Mouse (Mus musculus): ENCODE measurements around the gene Oprl1. TPM values are rescaled to one million over a fixed set of nuclear protein-coding genes. Genes with fewer than 3 reads are reported as not detected.
A peak's percentile ranks its signal among the peaks of the same experiment; 100 is the strongest.

Gene Oprl1
- total RNA-seq, 2 experiments from 2014 or later: 48.7 to 53.2 TPM

DNA sequence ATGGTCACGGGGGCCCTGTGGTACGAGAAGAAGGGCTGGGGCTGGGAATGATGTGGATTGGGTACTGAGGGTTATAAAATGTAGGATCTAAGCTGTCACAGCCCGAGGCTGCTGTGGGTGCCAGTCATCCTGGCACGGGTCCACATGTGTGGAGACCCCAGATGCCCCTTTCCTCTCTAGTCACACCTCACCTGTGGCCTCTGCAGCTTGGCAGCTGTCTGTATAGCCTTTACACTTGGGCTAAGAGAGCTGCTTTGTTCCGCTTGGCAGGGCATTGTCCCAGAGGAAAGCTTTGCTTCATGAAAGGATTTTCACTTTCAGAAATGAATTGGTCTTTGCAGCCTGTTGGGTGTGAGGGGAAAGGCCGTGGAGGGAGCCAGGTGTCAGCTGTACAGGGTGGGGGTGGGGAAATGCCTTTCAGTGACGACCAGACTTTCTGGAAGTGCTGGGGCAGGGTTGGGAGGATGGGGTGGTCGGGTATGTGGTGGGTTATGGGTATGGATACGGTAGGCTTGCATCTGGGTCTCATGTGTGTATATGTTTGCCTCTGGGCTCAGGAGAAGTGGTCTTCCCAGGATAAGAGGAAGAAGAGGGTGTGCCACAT is 12.9 kb downstream of the Oprl1 start:
- DNase-seq (ENCODE audit: extremely low spot score in 1 of 2, low spot score in 2 of 2): no peak
- Histone ChIP-seq H3K27ac (no peak overlapping the region), H3K4me3 (no peak overlapping the region)
- intact Hi-C loops (cut with DNase I): loop anchor here (10.0 kb wide), 1 partner anchor 107 kb away; the partner anchor contains the start of gene Pcmtd2
- TF ChIP-seq CTCF (IDR thresholded peaks at IDR 0.05): no peak

DNA sequence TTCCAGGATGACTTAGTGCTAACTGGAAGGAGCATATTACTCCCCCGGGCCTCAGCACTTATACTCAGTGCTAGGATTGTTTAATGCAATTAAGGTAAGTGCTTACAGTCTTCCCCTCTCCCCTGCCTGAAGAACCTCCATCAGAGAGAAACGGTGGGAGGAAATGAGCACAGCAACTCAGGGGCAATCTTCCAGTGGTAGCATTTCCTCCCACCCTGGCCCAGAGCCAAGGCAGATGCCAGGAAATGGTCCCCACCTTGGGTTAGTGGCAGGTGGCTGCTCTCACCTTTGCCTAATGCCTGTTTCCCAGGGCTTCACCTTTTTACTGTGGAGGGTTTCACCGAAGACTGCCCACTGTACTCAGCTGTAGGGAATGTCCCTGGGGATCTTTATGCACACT is 15.2 kb downstream of the Oprl1 start:
- H3K27ac ChIP-seq: no peak overlapping the region
- intact Hi-C loops (cut with DNase I): loop anchor here (10.0 kb wide), 1 partner anchor 1095 kb away; no protein-coding TSS in a partner anchor
- no peak for TF ChIP-seq CTCF (IDR thresholded peaks at IDR 0.05)
- no peak overlapping the region for H3K4me3 ChIP-seq
- no peak for DNase-seq (ENCODE audit: extremely low spot score in 1 of 2, low spot score in 2 of 2)

DNA sequence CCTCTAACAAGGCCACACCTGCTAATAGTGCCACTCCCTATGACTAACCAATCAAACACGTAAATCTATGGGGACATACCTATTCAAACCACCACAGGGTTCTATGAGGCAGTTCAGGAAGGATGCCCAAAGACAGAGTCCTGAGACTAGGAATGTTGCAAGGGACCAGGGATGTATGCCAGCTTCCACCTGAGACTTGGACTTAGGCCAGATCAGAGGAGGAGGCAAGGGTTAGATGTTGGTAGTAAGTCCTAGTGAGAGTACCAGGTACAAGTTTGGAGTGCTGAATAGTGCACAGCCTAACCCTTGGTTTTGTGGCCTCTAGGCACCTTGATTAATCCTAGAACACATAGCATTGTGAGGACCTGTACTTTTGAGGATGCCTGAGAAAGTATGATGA is 37.8 kb downstream of the Oprl1 start:
- TF ChIP-seq CTCF (IDR thresholded peaks at IDR 0.05): no peak
- intact Hi-C loops (cut with DNase I): no loop called here
- no peak overlapping the region for H3K4me3 ChIP-seq
- no peak overlapping the region for H3K27ac ChIP-seq
- DNase-seq (ENCODE audit: extremely low spot score in 1 of 2, low spot score in 2 of 2): no peak

DNA sequence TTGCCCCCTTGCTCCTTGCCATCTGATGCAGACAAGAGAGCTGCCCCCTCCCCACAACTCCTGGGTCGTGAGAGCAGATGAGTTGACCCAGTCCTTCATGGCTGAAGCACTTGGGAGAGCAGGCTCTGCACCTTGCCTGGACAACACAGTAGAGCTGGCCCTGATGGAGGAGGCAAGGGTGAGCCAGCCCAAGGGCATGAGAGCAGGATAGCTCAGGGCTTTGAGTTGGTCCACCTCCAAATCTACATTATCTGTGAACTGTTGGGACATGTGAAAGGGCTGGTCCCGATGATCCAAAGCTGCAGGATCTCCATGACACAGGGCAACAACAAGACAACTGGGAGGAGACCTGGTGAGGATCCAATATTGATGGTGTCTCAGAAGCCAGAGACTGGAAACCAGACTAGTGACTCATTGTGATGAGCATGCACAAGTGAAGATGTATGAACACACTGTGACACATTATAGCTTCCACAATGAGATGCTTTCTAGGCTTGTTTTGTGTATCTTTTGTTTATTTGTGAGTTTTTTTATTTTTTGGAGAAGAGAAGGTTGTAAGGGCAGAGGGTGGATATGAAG is 43.4 kb downstream of the Oprl1 start:
- no peak for DNase-seq (ENCODE audit: extremely low spot score in 1 of 2, low spot score in 2 of 2)
- no peak overlapping the region for H3K4me3 ChIP-seq
- intact Hi-C loops (cut with DNase I): no loop called here
- TF ChIP-seq CTCF (IDR thresholded peaks at IDR 0.05): no peak
- H3K27ac ChIP-seq: no peak overlapping the region

DNA sequence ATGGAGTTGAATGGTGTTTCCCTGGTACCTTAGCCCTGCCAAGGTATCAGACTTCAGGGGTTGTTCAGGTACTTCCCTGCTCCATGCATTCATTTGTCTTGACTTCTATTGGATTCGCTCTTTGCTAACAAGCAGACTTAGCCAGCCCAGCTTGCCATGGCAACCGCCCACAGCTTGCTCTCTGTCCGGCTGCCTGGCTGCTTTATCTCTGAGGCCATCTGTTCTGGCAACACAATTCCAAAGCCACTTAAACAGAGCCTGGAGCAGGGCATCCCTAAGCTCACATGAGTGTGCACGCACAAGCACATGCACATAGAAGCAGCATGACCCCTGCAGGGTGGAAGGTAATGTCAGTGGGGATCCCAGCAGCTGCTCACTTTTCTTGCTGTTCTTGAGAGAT is 44.2 kb downstream of the Oprl1 start:
- intact Hi-C loops (cut with DNase I): no loop called here
- Histone ChIP-seq H3K4me3 (no peak overlapping the region), H3K27ac (no peak overlapping the region)
- DNase-seq (ENCODE audit: extremely low spot score in 1 of 2, low spot score in 2 of 2): peak; percentile 38 to 48
- no peak for TF ChIP-seq CTCF (IDR thresholded peaks at IDR 0.05)

DNA sequence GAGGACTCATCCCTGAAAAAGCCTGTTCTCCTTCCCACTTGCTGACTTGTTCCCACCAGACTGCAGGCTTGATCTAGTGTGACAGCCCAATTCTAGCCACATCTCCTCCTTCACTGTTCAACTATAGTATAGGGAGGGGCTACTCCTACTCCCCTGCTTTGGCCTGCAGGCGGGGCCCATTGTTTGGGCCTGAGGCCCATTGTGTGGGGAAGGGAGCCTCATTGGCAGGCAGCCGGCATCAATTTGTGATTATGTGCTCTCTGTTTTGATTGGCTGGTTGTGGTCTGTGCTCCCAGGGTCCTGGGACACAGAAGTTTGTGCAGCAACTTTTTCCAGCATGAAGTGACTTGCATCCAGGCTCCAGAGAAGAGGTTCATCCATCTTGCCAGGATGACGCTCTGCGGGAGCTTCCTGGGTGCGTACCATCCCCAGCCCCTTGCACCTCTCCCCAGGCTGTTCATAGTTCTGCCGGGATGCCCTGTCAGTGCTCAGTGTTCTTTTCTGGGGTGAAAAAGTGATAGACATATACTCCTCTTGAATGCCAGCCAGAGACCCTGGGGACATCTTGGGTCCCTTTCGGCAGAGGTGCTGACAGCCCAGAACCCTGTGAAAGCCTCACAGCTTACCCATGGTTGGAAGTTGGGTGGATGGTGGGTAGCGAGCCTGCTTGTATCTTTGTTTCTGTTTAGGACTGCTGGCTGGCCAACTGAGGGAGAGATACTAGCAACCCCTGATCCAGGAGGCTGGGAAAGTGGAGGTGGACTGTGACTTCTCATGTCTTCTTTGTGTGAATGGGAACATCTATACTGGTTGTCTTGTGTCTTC is 48.4 kb downstream of the Oprl1 start, which contains the start of gene Myt1:
TSS of gene Myt1 (plus strand) at position 327 of the 825 bp plus-strand sequence.
- Histone ChIP-seq H3K4me3 (no peak within 1 kb of the TSS), H3K27ac (no peak within 1 kb of the TSS)
- TF ChIP-seq CTCF (IDR thresholded peaks at IDR 0.05): no peak
- DNase-seq (ENCODE audit: extremely low spot score in 1 of 2, low spot score in 2 of 2): no peak
- intact Hi-C loops (cut with DNase I): no loop called here

DNA sequence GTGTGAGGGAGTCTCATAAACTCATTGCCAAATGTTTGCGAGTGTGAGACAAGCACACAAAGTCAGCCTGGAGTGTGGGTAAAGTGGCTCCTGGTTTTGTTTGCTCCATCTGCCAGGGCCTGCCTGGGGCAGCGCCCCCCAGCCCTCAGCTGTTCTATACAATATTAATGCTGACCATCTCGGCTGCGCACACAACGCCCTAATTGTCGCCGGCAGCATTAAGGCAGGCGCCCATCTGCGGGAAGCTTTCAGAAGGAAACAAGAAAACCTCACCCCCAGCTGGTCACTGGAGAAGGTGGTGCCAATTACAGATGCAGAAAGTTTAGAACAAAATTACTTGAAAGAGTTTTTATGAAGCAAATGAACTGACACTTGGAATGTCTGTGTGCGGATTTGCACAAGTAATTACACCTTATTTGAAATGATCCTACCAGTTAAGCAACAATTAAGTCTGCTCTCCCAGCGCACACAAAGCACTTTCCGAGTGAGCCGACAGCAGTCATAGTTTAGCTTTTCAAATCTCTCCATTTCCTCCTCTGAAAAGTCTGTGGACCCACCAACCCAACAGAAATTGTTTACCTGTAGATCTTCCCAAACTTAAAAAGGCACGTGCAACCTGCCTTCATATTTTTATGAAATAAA is 49.2 kb downstream of the Oprl1 start:
- no peak overlapping the region for H3K27ac ChIP-seq
- DNase-seq (ENCODE audit: extremely low spot score in 1 of 2, low spot score in 2 of 2): no peak
- intact Hi-C loops (cut with DNase I): no loop called here
- no peak overlapping the region for H3K4me3 ChIP-seq
- TF ChIP-seq CTCF (IDR thresholded peaks at IDR 0.05): no peak

DNA sequence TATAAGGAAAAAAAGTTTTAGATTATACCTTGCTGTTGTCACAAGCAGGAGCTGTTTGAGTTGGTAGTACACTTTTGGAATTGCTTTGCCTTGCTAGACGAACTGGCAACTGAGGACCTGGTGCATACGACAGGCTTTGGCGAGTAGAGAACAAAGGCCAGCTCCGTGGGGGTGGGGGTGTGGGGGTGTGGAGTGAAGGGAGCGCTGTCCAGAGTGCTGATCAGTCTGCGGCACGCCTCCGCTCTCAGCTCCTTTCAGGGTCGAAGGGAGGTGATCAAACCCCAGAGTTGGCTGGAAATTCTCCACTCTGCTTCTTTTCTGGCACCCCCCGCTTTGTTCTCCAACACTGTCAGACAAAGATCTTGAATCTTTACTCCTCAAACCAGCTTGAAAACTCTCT is 49.8 kb downstream of the Oprl1 start:
- no peak overlapping the region for H3K4me3 ChIP-seq
- no peak overlapping the region for H3K27ac ChIP-seq
- intact Hi-C loops (cut with DNase I): no loop called here
- DNase-seq (ENCODE audit: extremely low spot score in 1 of 2, low spot score in 2 of 2): no peak
- TF ChIP-seq CTCF (IDR thresholded peaks at IDR 0.05): no peak

DNA sequence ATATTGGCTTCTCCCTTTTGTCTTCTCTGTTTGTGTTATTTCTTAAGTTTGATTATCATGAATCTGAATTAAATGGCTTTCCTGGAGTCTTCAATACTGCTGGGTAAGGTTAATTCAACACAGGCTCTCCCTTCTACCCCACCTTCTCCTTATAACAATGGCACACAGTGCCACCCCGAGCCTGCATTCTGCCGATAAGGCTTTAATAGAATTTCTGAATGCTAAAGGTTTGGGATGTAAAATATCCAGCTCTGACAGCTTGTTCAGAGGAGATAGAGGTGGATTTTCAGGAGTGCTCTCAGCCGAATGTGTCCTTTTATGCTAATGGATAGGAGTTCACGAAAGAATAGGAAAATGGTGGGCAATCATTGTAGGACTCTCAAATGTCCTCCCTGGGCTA is 50.4 kb downstream of the Oprl1 start:
- H3K4me3 ChIP-seq: no peak overlapping the region
- TF ChIP-seq CTCF (IDR thresholded peaks at IDR 0.05): no peak
- H3K27ac ChIP-seq: no peak overlapping the region
- no peak for DNase-seq (ENCODE audit: extremely low spot score in 1 of 2, low spot score in 2 of 2)
- intact Hi-C loops (cut with DNase I): no loop called here

DNA sequence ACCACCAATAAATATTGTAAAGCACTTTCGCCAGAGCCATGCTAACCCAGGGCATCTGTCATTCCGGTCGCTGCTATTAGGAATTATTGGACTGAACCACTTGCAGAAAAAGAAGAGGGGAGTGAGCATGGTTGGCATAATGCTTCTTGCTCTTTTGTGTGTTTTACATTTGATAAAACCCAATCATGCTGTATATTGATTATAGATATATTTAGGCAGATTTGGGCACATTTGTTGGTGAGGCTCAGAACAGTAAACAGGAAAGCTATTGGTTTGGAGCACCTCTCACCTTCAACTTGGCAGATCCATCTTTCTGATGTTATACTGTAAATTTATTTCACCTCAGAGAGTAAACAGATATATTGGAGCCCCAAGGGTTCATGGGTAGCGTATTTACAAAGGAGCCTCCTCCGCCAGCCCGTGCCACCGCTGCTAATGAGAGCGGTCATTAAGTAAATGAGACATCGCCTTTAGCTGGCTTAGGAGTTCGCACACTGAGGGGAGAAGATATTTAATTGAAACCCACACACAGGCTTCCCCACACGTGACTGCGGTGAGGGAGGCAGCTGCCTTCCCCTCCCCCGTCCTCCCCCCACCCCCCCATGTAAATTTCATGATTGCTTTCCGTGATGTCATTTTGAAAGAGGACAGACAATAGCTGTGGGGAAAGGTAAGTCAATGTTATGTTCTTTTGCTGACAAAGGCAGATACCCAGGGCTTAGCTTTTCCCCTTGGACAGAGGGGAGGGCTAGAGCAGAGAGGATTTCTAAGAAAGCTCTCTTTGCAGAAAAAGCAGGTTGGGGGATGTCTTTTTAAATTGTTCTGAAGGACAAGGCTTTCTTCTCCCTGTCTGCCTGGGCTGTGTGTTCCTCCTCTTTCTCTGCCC is 52.1 kb downstream of the Oprl1 start:
- Histone ChIP-seq H3K4me3 (peak overlapping the region; percentile 55), H3K27ac (peak overlapping the region; percentile 83)
- intact Hi-C loops (cut with DNase I): no loop called here
- TF ChIP-seq CTCF (IDR thresholded peaks at IDR 0.05): no peak
- DNase-seq (ENCODE audit: extremely low spot score in 1 of 2, low spot score in 2 of 2): peak in 1 of 2 experiments; percentile 24

DNA sequence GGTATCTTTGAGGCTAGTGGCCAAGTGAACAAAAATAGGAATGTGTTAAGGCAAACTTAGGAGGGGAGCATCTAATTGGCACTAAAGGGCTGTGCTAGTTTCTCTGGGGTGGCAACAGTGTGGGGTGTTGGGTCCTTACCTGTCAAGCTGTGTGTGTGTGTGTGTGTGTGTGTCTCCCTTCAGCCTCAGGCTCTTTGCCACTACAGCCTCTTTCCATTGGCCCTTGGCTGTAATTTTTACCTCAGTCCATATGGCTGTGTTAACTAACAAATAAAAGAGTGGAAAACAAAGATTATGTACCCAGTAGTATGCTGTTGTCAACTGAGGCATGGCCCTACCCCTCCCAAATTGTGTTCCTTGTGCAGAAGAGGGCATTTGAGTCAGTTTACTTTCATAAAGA is 53.6 kb downstream of the Oprl1 start:
- Histone ChIP-seq H3K4me3 (no peak overlapping the region), H3K27ac (no peak overlapping the region)
- TF ChIP-seq CTCF (IDR thresholded peaks at IDR 0.05): no peak
- intact Hi-C loops (cut with DNase I): no loop called here
- DNase-seq (ENCODE audit: extremely low spot score in 1 of 2, low spot score in 2 of 2): no peak
